Comparison of ENCODE assay signal across 14 mouse cellular contexts in genomic region chr16:96348070-96348469, GRCm38 (mm10).
DNase-seq lines count a peak whose midpoint lies in the region; ATAC-seq and TF ChIP-seq lines count a peak whose summit lies in the region.
"Had no signal": no experiment of that assay in that cellular context is flagged by ENCODE, and none has a peak within 500 bp of the region (broad histone marks: within the 10 kb centered on the region; RNA-seq: fewer than 3 reads in every experiment).

No protein-coding gene starts in this region.

- H3K4me2 ChIP-seq in hindbrain, embryonic 12.5 days (replicated peaks) = no peak overlapping the region
- no peak overlapping the region for H3K4me2 ChIP-seq in hindbrain, embryonic 11.5 days (replicated peaks; ENCODE audit: low read depth, low read length)
- H3K4me2 ChIP-seq in neural tube, embryonic 13.5 days = peak overlapping the region; percentile 7; the same call in 1 of the 2 replicates
- peak overlapping the region; percentile 49 for H3K4me2 ChIP-seq in limb, embryonic 13.5 days (replicated peaks)
- no peak overlapping the region for H3K4me2 ChIP-seq in forebrain, embryonic 15.5 days (replicated peaks)
- H3K4me2 ChIP-seq: liver, embryonic 12.5 days; midbrain, embryonic 11.5 days had no signal

- H3K4me1 ChIP-seq in hindbrain, embryonic 12.5 days = peaks cover 3% of the 10 kb centered on the region; the same call in 1 of the 2 replicates
- no peaks in the 10 kb centered on the region for H3K4me1 ChIP-seq in hindbrain, embryonic 11.5 days (replicated peaks; ENCODE audit: control insufficient read depth, insufficient read depth, low read length)
- H3K4me1 ChIP-seq in neural tube, embryonic 13.5 days (replicated peaks) = no peaks in the 10 kb centered on the region; the same call in 1 of the 2 replicates
- peaks cover 15% of the 10 kb centered on the region for H3K4me1 ChIP-seq in limb, embryonic 13.5 days
- no peaks in the 10 kb centered on the region for H3K4me1 ChIP-seq in forebrain, embryonic 15.5 days
- H3K4me1 ChIP-seq: liver, embryonic 12.5 days had no signal

- H3K4me3 ChIP-seq in hindbrain, embryonic 12.5 days = no peak overlapping the region
- H3K4me3 ChIP-seq in hindbrain, embryonic 11.5 days (ENCODE audit: low read depth, low read length) = no peak overlapping the region
- no peak overlapping the region for H3K4me3 ChIP-seq in neural tube, embryonic 13.5 days
- peak overlapping the region; percentile 4; the same call in 1 of the 2 replicates for H3K4me3 ChIP-seq in limb, embryonic 13.5 days
- H3K4me3 ChIP-seq in forebrain, embryonic 15.5 days = no peak overlapping the region
- no peak overlapping the region for H3K4me3 ChIP-seq in left cerebral cortex, adult 2 months
- H3K4me3 ChIP-seq: liver, embryonic 12.5 days had no signal

- WGBS in hindbrain, embryonic 12.5 days = 52% methylated on average over 11 of the region's 11 CpGs
- WGBS in hindbrain, embryonic 11.5 days = 67% methylated on average over 11 of the region's 11 CpGs
- WGBS in neural tube, embryonic 13.5 days = 61% methylated on average over 11 of the region's 11 CpGs
- 27% methylated on average over 11 of the region's 11 CpGs for WGBS in limb, embryonic 13.5 days
- WGBS in forebrain, embryonic 15.5 days = 72% methylated on average over 11 of the region's 11 CpGs

- DNase-seq in hindbrain, embryonic 11.5 days (ENCODE audit: low spot score) = no peak
- no peak for DNase-seq in neural tube, embryonic 10.5 days (ENCODE audit: extremely low spot score, low spot score)
- DNase-seq in left cerebral cortex, adult 2 months (ENCODE audit: extremely low spot score in 1 of 2, low spot score in 2 of 2) = no peak
- DNase-seq in thymus, postnatal 25 days = no peak
- DNase-seq: adrenal gland, adult 8-10 months; cerebellum, adult 9-10 months; forebrain, postnatal 0 days; kidney, adult 2 months had no signal

- no peaks in the 10 kb centered on the region for H3K36me3 ChIP-seq in hindbrain, embryonic 12.5 days
- no peaks in the 10 kb centered on the region for H3K36me3 ChIP-seq in hindbrain, embryonic 11.5 days (ENCODE audit: control insufficient read depth, insufficient read depth, low read length)
- H3K36me3 ChIP-seq in neural tube, embryonic 13.5 days = no peaks in the 10 kb centered on the region
- no peaks in the 10 kb centered on the region for H3K36me3 ChIP-seq in limb, embryonic 13.5 days
- no peaks in the 10 kb centered on the region for H3K36me3 ChIP-seq in forebrain, embryonic 15.5 days
- H3K36me3 ChIP-seq: liver, embryonic 12.5 days had no signal

- ATAC-seq in hindbrain, embryonic 12.5 days (ENCODE audit: low FRiP score) = no peak
- ATAC-seq in hindbrain, embryonic 11.5 days (ENCODE audit: low FRiP score) = no peak
- ATAC-seq in neural tube, embryonic 13.5 days (ENCODE audit: low read depth) = no peak
- no peak for ATAC-seq in limb, embryonic 13.5 days (ENCODE audit: low FRiP score, low read depth)
- ATAC-seq in forebrain, embryonic 15.5 days (replicated peaks) = no peak
- ATAC-seq: forebrain, postnatal 0 days; liver, embryonic 12.5 days had no signal

- no peaks in the 10 kb centered on the region for H3K9me3 ChIP-seq in hindbrain, embryonic 12.5 days (replicated peaks)
- H3K9me3 ChIP-seq in hindbrain, embryonic 11.5 days (ENCODE audit: control insufficient read depth, low read length) = no peaks in the 10 kb centered on the region
- no peaks in the 10 kb centered on the region for H3K9me3 ChIP-seq in neural tube, embryonic 13.5 days
- H3K9me3 ChIP-seq in limb, embryonic 13.5 days = no peaks in the 10 kb centered on the region
- H3K9me3 ChIP-seq in forebrain, embryonic 15.5 days = no peaks in the 10 kb centered on the region
- H3K9me3 ChIP-seq: liver, embryonic 12.5 days had no signal

- intact Hi-C loops in left cerebral cortex, adult 2 months (cut with DNase I) = no loop called here

- no peak overlapping the region; the same call in 1 of the 2 replicates for H3K9ac ChIP-seq in hindbrain, embryonic 12.5 days
- H3K9ac ChIP-seq in hindbrain, embryonic 11.5 days (ENCODE audit: low read depth, low read length) = no peak overlapping the region
- H3K9ac ChIP-seq in neural tube, embryonic 13.5 days = no peak overlapping the region
- 0 out of 2 replicates have a peak overlapping the region, but pooled peaks have one; percentile 35 for H3K9ac ChIP-seq in limb, embryonic 13.5 days
- H3K9ac ChIP-seq in forebrain, embryonic 15.5 days (replicated peaks) = no peak overlapping the region
- H3K9ac ChIP-seq: forebrain, postnatal 0 days; liver, embryonic 12.5 days had no signal

- no peak for TF ChIP-seq CTCF in left cerebral cortex, adult 2 months (IDR thresholded peaks at IDR 0.05)

- no peaks in the 10 kb centered on the region for H3K27me3 ChIP-seq in hindbrain, embryonic 12.5 days
- no peaks in the 10 kb centered on the region for H3K27me3 ChIP-seq in hindbrain, embryonic 11.5 days (ENCODE audit: control insufficient read depth, insufficient read depth, low read length)
- H3K27me3 ChIP-seq in neural tube, embryonic 13.5 days = no peaks in the 10 kb centered on the region
- peaks cover 7% of the 10 kb centered on the region; the same call in 1 of the 2 replicates for H3K27me3 ChIP-seq in limb, embryonic 13.5 days
- H3K27me3 ChIP-seq in forebrain, embryonic 15.5 days = no peaks in the 10 kb centered on the region

- H3K27ac ChIP-seq in hindbrain, embryonic 12.5 days = peak overlapping the region; percentile 35
- no peak overlapping the region for H3K27ac ChIP-seq in hindbrain, embryonic 11.5 days (ENCODE audit: low read depth, low read length)
- peak overlapping the region; percentile 40; the same call in 1 of the 2 replicates for H3K27ac ChIP-seq in neural tube, embryonic 13.5 days (replicated peaks)
- no peak overlapping the region for H3K27ac ChIP-seq in limb, embryonic 13.5 days
- H3K27ac ChIP-seq in forebrain, embryonic 15.5 days (replicated peaks) = no peak overlapping the region
- H3K27ac ChIP-seq in left cerebral cortex, adult 2 months = no peak overlapping the region
- H3K27ac ChIP-seq: liver, embryonic 12.5 days had no signal

Comparison
In these comparisons a context has a peak if more than half of its experiments do, and no peak if none do; other contexts are left out.
1. H3K27ac ChIP-seq: peak in hindbrain, embryonic 12.5 days (single experiment) and neural tube, embryonic 13.5 days (single experiment); none in hindbrain, embryonic 11.5 days (single experiment), limb, embryonic 13.5 days (single experiment), forebrain, embryonic 15.5 days (single experiment) and left cerebral cortex, adult 2 months (single experiment).
2. H3K4me2 ChIP-seq: peak in neural tube, embryonic 13.5 days (single experiment) and limb, embryonic 13.5 days (single experiment); none in hindbrain, embryonic 12.5 days (single experiment), hindbrain, embryonic 11.5 days (single experiment) and forebrain, embryonic 15.5 days (single experiment).